Mouse (Mus musculus) forebrain, embryonic 12.5 days (tissue): Measurements from ENCODE around the gene Per1. TPM values are rescaled to one million over a fixed set of nuclear protein-coding genes. Genes with fewer than 3 reads are reported as not detected.

Experiments
- ATAC-seq: fragments of 200-750 bp; cut with Nextera tagmentation; 2 replicates; pipeline ENCODE4 v1.8.0; 2017; ENCODE audit warnings: moderate TSS enrichment; ENCODE audit not compliant: low FRiP score
- H3K27ac ChIP-seq: fragments of 300-500 bp; sonication (generic); 2 replicates; pipeline ENCODE4 v1.5.1; 2016; ENCODE audit warnings: mild to moderate bottlenecking
- H3K27me3 ChIP-seq: fragments of 300-500 bp; sonication (generic); 2 replicates; pipeline ENCODE4 v1.6.1; 2016; ENCODE audit warnings: mild to moderate bottlenecking
- H3K36me3 ChIP-seq: fragments of 300-500 bp; sonication (generic); replicated peaks from 2 replicates; pipeline ENCODE4 v1.6.1; 2016; ENCODE audit warnings: mild to moderate bottlenecking
- H3K4me1 ChIP-seq: fragments of 300-500 bp; sonication (generic); 2 replicates; pipeline ENCODE4 v1.6.1; 2016
- H3K4me2 ChIP-seq: fragments of 300-500 bp; sonication (generic); 2 replicates; pipeline ENCODE4 v1.6.1; 2016; ENCODE audit warnings: mild to moderate bottlenecking, moderate library complexity
- H3K4me3 ChIP-seq: fragments of 300-500 bp; sonication (generic); replicated peaks from 2 replicates; pipeline ENCODE4 v1.5.1; 2016; ENCODE audit warnings: mild to moderate bottlenecking
- H3K9ac ChIP-seq: fragments of 300-500 bp; sonication (generic); 2 replicates; pipeline ENCODE4 v1.6.1; 2016; ENCODE audit warnings: mild to moderate bottlenecking
- H3K9me3 ChIP-seq: fragments of 300-500 bp; sonication (generic); 2 replicates; pipeline ENCODE4 v1.6.1; 2016
- WGBS: fragments of 180-500 bp; shearing (Covaris S2); methylation state at CpG from one replicate; pipeline ENCODE4 v1.1.7; 2016; 5-methylcytosine and 5-hydroxymethylcytosine counted together
- polyA plus RNA-seq: library from polyadenylated mRNA; unstranded; fragments of >200 nt; fragmentation: Nextera tagmentation; extraction: Ambion mirVana; gene quantifications from 2 replicates; pipeline ENCODE4 v1.2.1, GENCODE M21; 2016

The Per1 gene
- polyA plus RNA-seq, 1 experiment from 2014 or later, result 7.8 TPM

DNA sequence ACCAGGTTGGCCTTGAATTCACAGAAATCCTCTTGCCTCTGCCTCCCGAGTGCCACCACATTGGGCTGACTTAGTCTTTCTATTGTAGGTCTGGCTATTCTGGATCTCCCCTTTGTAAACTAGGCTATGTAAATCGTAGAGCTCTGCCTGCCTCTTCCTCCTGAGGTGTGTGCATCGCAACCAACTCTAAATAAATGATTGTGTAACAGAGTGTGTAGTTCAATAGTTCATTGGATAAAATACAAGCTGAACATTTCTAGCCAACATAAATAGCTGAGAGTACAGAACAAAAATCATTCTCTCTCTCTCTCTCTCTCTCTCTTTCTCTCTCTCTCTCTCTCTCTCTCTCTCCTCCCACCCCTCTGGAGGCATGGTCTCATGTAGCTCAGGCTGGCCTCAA lies 19.6 kb downstream of the Per1 start:
- Histone ChIP-seq H3K9ac (no peak overlapping the region), H3K27me3 (peaks cover 41% of the 10 kb centered on the region), H3K27ac (no peak overlapping the region), H3K9me3 (no peaks in the 10 kb centered on the region), H3K4me3 (no peak overlapping the region), H3K4me1 (peaks cover 23% of the 10 kb centered on the region), H3K36me3 (no peaks in the 10 kb centered on the region), H3K4me2 (no peak overlapping the region)
- no peak for ATAC-seq
- WGBS, result 76% methylated on average over 3 of the region's 3 CpGs

DNA sequence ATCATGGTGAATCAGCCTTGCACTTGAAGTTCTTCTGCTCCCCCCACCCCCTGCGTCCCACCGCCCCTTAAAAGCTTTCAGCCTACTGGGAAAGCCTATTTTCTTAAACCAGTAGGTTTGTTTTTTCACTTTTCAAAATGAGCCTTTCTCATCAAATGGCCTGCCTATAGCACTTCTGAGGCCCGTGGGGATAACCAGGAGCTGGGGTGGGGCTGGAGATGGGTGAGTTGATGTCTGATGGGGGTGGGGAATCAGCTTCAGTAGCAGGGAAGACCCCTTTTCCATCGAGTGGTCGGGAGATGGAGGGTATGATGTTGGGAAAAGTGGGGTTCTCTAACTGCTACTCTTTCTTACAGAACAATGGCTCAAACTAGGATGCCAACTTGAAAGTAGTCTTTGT lies 21.8 kb downstream of the Per1 start:
- no peaks in the 10 kb centered on the region for H3K9me3 ChIP-seq
- 57% methylated on average over 5 of the region's 5 CpGs for WGBS
- no peaks in the 10 kb centered on the region for H3K36me3 ChIP-seq
- H3K27ac ChIP-seq, result no peak overlapping the region
- ATAC-seq, result no peak
- no peak overlapping the region for H3K9ac ChIP-seq
- H3K4me1 ChIP-seq, result peaks cover 38% of the 10 kb centered on the region
- 0 out of 2 replicates have a peak overlapping the region, but pooled peaks have one; percentile 79 for H3K4me3 ChIP-seq
- H3K27me3 ChIP-seq, result peaks cover 51% of the 10 kb centered on the region
- H3K4me2 ChIP-seq, result peak overlapping the region; percentile 91

DNA sequence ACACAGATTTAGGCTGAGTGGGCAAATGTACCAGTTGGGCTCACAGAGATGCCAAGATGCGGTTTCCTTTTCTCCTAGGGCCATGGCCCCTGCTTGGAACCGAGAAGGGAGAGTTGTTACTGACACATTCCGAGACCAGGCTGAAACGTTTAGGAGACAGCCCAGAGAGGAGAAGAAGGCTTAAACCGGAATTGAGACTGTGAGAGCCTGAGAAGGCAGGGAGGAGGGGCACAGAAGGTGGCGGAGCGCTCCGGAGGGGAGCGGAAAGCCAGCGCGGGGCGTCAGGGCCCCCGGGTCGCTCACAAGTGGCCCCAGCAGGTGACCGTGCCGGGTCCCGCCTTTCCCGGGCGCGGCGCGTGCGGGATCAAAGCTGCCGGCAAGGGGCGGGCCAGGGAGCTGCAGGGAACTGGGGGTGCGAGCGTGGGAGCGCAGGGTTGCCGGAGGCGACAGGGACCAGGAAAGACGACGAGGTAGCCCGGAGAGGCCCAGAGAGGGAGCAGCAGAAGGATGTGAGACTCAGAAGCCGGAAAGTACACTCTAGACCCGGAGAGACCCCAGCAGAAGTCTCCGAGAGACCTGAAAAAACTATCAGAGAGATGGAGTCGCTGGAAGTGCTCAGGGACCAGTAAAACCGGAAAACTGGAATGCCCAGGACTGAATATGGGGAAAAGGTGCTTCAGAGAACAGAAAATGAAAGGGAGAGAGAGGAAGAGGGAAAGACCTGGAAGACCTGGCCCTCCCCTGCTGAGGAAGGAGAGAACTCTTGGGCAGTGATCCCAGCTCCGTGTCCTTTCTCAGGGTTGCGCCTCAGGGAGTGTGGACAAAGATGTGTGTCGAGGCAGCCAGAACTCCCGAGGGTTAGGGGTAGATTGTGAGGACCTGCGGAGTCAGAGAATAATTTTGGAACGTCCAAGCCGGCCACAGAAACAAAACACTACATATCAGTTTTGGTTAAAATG lies 23.0 kb downstream of the Per1 start:
- Histone ChIP-seq H3K4me2 (peak overlapping the region; percentile 91), H3K4me1 (peaks cover 43% of the 10 kb centered on the region), H3K9me3 (no peaks in the 10 kb centered on the region), H3K27me3 (peaks cover 40% of the 10 kb centered on the region), H3K4me3 (peak overlapping the region; percentile 79), H3K36me3 (no peaks in the 10 kb centered on the region), H3K9ac (peak overlapping the region; percentile 81), H3K27ac (peak overlapping the region; percentile 74)
- under 1% methylated on average over 45 of the region's 45 CpGs for WGBS
- ATAC-seq, result 0 out of 2 replicates have a peak, but pooled peaks have one; percentile 25

DNA sequence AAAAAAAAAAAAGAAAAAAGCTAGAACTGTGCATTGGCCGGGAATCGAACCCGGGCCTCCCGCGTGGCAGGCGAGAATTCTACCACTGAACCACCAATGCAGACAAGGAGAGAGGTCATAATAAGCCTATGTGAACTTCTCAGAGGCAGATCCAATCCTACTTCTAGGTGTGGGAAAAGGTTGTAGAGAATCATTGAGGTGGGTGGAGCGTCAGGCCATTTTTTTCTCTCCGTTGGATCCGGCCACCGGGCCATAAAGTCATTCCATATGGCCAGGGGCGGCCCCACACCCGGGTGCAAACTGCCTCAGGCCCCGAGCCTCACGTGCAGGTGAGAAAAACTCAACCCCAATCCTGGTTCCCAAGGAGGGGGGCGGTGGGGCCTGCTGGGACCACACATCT lies 23.7 kb downstream of the Per1 start:
- no peak overlapping the region for H3K9ac ChIP-seq
- peak overlapping the region; percentile 79 for H3K4me3 ChIP-seq
- peak overlapping the region; percentile 91 for H3K4me2 ChIP-seq
- H3K27ac ChIP-seq, result no peak overlapping the region
- H3K4me1 ChIP-seq, result peaks cover 45% of the 10 kb centered on the region
- H3K27me3 ChIP-seq, result peaks cover 38% of the 10 kb centered on the region
- H3K36me3 ChIP-seq, result no peaks in the 10 kb centered on the region
- WGBS, result under 1% methylated on average over 15 of the region's 15 CpGs
- no peaks in the 10 kb centered on the region for H3K9me3 ChIP-seq
- peak; percentile 7; the same call in 1 of the 2 replicates for ATAC-seq

GRCm38 (mm10) chr11:69119446-69120155 lies 24.6 kb downstream of the Per1 start:
- peaks cover 35% of the 10 kb centered on the region for H3K27me3 ChIP-seq
- no peaks in the 10 kb centered on the region for H3K9me3 ChIP-seq
- peaks cover 45% of the 10 kb centered on the region for H3K4me1 ChIP-seq
- WGBS, result 26% methylated on average over 14 of the region's 14 CpGs
- no peak overlapping the region for H3K27ac ChIP-seq
- ATAC-seq, result no peak
- H3K4me3 ChIP-seq, result peak overlapping the region; percentile 80
- H3K9ac ChIP-seq, result no peak overlapping the region
- H3K4me2 ChIP-seq, result peak overlapping the region; percentile 91
- H3K36me3 ChIP-seq, result no peaks in the 10 kb centered on the region

GRCm38 (mm10) chr11:69120221-69121000 lies 25.4 kb downstream of the Per1 start, which contains the start of gene Hes7:
Hes7 (plus strand) TSS chr11:69120404.
- ATAC-seq, result no peak
- H3K36me3 ChIP-seq, result no peaks in the 10 kb centered on the region
- H3K27ac ChIP-seq, result no peak within 1 kb of the TSS
- H3K27me3 ChIP-seq, result peaks cover 33% of the 10 kb centered on the region
- H3K9me3 ChIP-seq, result no peaks in the 10 kb centered on the region
- peak within 1 kb of the TSS; percentile 77 for H3K9ac ChIP-seq
- H3K4me1 ChIP-seq, result peaks cover 46% of the 10 kb centered on the region
- peak within 1 kb of the TSS; percentile 80 for H3K4me3 ChIP-seq
- H3K4me2 ChIP-seq, result peak within 1 kb of the TSS; percentile 91
- 2% methylated on average over 27 of the region's 27 CpGs for WGBS

- Histone ChIP-seq H3K9ac (peak overlapping the region; percentile 77), H3K4me1 (peaks cover 54% of the 10 kb centered on the region), H3K27ac (no peak overlapping the region), H3K27me3 (peaks cover 29% of the 10 kb centered on the region), H3K36me3 (no peaks in the 10 kb centered on the region), H3K4me2 (peak overlapping the region; percentile 91), H3K9me3 (no peaks in the 10 kb centered on the region), H3K4me3 (peak overlapping the region; percentile 80)
- under 1% methylated on average over 33 of the region's 33 CpGs for whole genome bisulfite sequencing
- no peak for ATAC-seq
Measured at GRCm38 (mm10) chr11:69121001-69121740, 26.2 kb downstream of the Per1 start.

GRCm38 (mm10) chr11:69121741-69122335 lies 26.8 kb downstream of the Per1 start:
- no peak for ATAC-seq
- under 1% methylated on average over 31 of the region's 32 CpGs for WGBS
- Histone ChIP-seq H3K27me3 (peaks cover 29% of the 10 kb centered on the region), H3K4me1 (peaks cover 54% of the 10 kb centered on the region), H3K9ac (peak overlapping the region; percentile 77), H3K4me3 (peak overlapping the region; percentile 80), H3K4me2 (peak overlapping the region; percentile 91), H3K36me3 (no peaks in the 10 kb centered on the region), H3K27ac (peak overlapping the region; percentile 86), H3K9me3 (no peaks in the 10 kb centered on the region)

GRCm38 (mm10) chr11:69122336-69122951 lies 27.4 kb downstream of the Per1 start, which contains the start of gene 9130213A22Rik:
9130213A22Rik (minus strand) TSS chr11:69122589.
- Histone ChIP-seq H3K4me3 (peak within 1 kb of the TSS; percentile 80), H3K27me3 (peaks cover 34% of the 10 kb centered on the region), H3K9ac (peak within 1 kb of the TSS; percentile 77), H3K9me3 (no peaks in the 10 kb centered on the region), H3K27ac (peak within 1 kb of the TSS; percentile 86), H3K4me2 (peak within 1 kb of the TSS; percentile 91), H3K36me3 (no peaks in the 10 kb centered on the region), H3K4me1 (peaks cover 53% of the 10 kb centered on the region)
- peak; percentile 72 for ATAC-seq
- WGBS, result under 1% methylated on average over 66 of the region's 66 CpGs

- H3K27me3 ChIP-seq, result peaks cover 39% of the 10 kb centered on the region
- H3K36me3 ChIP-seq, result no peaks in the 10 kb centered on the region
- H3K4me3 ChIP-seq, result peak overlapping the region; percentile 80
- ATAC-seq, result peak; percentile 8; the same call in 1 of the 2 replicates
- peak overlapping the region; percentile 86 for H3K27ac ChIP-seq
- H3K9ac ChIP-seq, result peak overlapping the region; percentile 77
- H3K4me2 ChIP-seq, result peak overlapping the region; percentile 91
- WGBS, result under 1% methylated on average over 29 of the region's 29 CpGs
- no peaks in the 10 kb centered on the region for H3K9me3 ChIP-seq
- peaks cover 52% of the 10 kb centered on the region for H3K4me1 ChIP-seq
Measured at GRCm38 (mm10) chr11:69123056-69123692, 28.2 kb downstream of the Per1 start.
